Mouse (Mus musculus) frontal cortex, postnatal 25 days (tissue): ENCODE results near the gene Tcstv3.
"Not testable (repeated sequence)": the region's sequence is repeated elsewhere in the genome, so short reads cannot be mapped to it uniquely, and the experiment has no call there.

ENCODE experiments used
- DNase-seq, 2 experiments: peaks; one replicate each; pipeline ENCODE4 v3.0.0; 2022; ENCODE audit warnings: low spot score in 2 of 2

The Tcstv3 gene

DNA sequence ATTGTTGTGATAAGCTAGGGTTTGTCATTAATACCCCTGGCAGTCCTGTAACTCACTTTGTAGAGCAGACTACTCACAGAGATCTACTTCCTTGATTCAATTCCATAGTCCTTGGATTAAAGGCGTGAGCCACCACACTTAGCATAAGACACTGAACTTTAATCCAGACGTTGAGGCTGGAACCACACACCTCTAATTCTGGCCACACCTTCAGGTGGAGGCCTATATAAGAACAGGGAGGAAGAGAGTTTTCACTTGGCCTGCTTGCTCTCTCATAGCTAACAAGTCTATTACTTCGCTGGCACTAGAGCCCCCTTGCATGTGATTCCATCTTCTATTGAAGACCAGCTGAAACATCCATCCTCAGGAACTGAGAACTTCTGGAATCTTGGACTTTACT, at the start of gene Tcstv3:
TSS of gene Tcstv3 (plus strand) at position 301 of the 400 bp plus-strand sequence.
- not testable (repeated sequence) for DNase-seq

DNA sequence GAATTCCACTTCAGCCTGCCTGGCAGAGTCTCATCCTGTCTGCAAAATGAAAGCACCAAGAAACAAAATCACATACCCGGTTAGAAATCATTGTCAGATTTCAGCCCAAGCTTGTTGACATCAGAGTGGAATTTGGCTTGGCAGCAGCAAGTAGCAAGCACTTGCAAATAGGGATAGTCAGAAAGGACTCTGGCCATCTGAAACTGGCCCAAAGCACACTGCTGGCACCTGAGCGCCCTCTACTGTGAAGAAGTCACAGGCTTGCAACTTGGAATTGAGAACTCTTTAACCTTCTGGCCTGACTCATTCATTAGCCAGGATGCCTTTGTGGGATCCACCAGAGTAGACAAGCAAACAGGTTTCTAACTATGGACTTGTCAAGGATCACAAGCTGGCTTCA, 38.8 kb upstream of the Tcstv3 start:
- not testable (repeated sequence) for DNase-seq

DNA sequence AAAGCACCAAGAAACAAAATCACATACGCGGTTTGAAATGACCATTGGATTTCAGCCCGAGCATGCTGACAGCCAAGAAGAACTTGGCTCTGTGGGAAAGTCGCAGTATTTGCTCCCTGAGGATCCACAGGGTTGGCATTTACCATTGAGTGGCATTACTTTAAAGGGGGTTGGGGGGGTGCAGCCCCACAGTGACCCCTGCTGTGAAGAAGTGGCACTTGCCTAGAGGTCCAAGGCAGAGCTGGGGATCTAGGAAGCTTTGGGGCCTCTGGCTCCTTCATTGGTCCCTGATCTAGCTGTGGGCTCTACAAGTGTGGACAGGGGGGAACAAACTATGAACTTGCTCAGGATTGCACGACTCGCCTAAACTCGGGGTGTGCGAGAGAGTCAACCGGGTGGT, 37.9 kb upstream of the Tcstv3 start:
- no peak for DNase-seq

DNA sequence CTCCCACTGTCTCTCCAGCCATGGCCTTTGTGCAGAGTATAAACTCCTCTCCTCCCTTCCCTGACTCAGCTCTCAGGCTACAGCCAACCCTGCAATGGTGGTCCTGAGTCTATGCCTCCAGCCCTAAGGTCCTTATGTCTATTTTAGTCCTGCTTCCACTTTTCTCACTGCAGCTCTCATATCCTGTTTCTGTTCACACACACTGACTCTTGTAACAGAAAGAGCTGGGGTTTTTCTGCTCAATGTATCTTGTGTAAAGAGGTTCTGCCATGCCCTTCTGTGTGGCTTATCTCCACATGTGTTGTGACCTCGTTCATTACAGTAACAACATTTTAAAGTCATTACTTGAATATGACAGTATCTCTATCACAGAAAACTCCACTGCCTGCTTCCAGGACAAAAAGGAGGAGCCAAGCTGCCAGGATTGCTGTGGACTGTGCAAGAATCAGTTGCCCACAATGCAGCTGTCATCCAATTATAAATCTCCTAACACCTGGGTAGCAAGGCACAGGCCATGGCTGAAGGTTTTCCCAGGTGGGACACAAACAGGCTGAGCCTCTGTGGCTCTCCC, 17.3 kb upstream of the Tcstv3 start:
- DNase-seq: no peak

DNA sequence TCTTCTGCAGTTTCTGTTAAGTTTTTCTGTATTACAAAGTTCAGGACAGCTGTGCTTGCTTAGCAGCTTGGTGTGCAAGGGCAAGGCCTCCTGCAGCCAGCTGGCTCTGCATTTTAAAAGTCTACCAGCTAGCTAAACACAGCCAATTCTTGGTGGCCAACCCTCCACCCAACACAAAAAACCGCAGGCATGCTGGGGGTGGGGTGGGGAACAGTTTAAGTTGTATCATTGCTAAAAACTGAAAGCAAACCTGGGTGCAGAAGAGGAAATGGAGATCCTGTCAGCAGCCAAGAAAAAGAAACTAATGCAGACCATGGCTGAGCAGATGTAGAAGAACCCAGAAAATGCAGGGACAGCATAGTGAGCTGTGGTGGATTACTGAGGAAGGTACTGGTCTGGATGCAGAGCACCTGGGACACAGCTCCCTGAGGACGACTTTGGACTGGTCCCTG, 16.7 kb upstream of the Tcstv3 start, which contains the start of gene BC147527:
TSS of gene BC147527 (plus strand) at position 402 of the 452 bp plus-strand sequence.
- no peak for DNase-seq

DNA sequence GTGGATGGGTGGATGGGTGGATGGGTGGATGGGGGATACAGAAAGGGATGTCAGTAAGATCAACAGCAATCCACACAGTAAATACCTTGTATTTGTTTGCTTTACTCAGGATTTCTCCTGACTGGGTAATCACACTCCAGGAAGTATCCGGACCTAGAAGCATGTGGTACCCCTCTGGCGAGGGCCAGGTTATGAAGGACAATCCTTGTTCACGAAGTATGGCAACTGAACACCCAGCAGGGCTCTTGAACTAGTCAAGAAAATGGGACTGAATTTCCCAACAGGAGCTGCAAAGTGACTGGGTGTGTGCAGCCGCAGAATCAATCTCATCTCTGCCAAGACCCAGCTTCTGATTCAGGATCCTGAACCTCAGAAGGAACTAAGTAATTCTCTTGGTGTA, 15.8 kb upstream of the Tcstv3 start:
- DNase-seq: no peak

DNA sequence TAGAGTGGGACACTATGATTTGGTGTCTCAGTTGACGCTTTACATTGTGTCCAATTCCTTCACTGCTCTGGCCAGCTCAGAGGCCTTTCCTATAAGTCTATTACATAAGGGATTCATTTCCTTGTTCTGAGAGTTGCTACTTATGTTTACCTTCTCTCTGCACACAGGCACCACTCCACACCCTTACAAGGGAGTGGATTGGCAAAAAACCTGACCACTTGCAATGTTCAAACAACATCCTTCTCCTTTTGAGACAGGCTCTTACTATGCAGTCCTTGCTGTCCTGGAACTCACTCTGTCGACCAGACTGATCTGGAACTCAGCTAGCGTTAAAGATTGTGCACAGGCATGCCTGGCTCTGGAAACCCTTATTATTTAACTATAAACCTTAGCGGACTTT, 5.9 kb upstream of the Tcstv3 start:
- no peak for DNase-seq

DNA sequence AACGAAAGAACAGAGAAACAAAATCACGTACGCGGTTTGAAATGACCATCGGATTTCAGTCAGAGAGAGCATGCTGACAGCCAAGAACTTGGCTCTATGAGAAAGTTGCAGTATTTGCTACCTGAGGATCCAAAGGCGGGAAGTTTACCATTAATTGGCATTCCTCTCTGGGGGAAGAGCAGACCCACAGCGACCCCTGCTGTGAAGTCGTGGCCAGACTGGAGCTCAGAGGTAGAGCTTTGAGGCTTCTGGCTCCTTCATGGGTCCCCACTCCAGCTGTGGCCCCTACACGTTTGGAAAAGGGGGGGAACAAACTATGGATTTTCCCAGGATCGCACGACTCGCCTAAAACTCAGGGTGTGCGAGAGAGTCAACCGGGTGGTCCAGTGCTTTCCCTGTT, 3.1 kb upstream of the Tcstv3 start:
- no peak for DNase-seq

DNA sequence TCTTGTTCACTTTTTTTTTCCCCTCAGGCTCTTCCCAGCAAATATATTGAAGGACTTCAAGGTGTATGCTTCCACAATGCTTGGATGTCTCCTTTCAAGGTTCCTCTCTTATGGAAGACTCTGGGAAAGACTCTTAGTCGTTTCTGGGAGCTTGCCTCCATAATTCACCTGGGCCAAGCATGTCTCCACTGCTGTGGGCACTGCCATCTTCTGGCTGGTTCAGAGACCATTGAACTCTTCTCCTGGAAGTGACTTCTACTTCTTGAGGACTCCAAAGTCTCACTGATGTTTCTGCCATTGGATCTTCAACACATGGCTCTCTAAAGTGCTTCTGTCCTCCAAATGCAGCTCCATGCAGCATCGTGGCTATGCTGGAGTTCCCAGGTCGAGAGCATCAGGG, 3.5 kb downstream of the Tcstv3 start:
- no peak for DNase-seq

DNA sequence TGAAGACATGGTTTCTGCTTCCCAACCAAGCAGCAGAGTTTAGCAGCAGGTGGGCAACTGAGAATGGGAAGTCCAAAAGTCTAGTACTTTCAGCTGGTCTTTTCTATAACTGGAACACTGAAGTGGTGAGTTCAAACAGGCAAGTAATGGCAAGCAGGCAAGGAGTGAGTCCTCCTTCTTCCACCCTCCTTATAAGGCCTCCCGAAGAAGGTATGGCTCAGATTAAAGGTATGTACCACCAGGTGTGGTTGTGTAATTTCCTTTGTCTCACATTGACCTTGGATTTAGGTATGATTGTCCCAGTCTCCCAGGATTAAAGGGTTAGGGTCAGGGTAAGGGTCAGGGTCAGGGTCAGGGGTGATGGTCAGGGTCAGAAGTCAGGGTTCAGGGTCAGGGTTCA, 4.0 kb downstream of the Tcstv3 start:
- DNase-seq: no peak
